Mouse (Mus musculus): ENCODE measurements around the gene Gpr55. TPM values are rescaled to one million over a fixed set of nuclear protein-coding genes. Genes with fewer than 3 reads are reported as not detected.
A peak's percentile ranks its signal among the peaks of the same experiment; 100 is the strongest.

The Gpr55 gene
- polyA plus RNA-seq, 1 experiment from 2014 or later: 0.05 TPM

GRCm38 (mm10) chr1:85981738-85982357, 21.0 kb upstream of the Gpr55 start:
- H3K27ac ChIP-seq (replicated peaks): no peak overlapping the region
- ATAC-seq (ENCODE audit: low FRiP score, low read depth): no peak
- no peaks in the 10 kb centered on the region for H3K9me3 ChIP-seq
- no peaks in the 10 kb centered on the region for H3K36me3 ChIP-seq
- no peak overlapping the region for H3K4me3 ChIP-seq
- no peak overlapping the region for H3K4me2 ChIP-seq (replicated peaks)
- H3K9ac ChIP-seq (replicated peaks): no peak overlapping the region
- no peaks in the 10 kb centered on the region for H3K27me3 ChIP-seq
- H3K4me1 ChIP-seq: no peaks in the 10 kb centered on the region
- 85% methylated on average over 7 of the region's 7 CpGs for WGBS

GRCm38 (mm10) chr1:85977709-85978108, 16.9 kb upstream of the Gpr55 start:
- Histone ChIP-seq H3K36me3 (no peaks in the 10 kb centered on the region), H3K27me3 (no peaks in the 10 kb centered on the region), H3K27ac (replicated peaks) (no peak overlapping the region), H3K9ac (replicated peaks) (no peak overlapping the region), H3K4me1 (no peaks in the 10 kb centered on the region), H3K9me3 (no peaks in the 10 kb centered on the region), H3K4me2 (replicated peaks) (no peak overlapping the region), H3K4me3 (no peak overlapping the region)
- WGBS: 80% methylated on average over 3 of the region's 3 CpGs
- no peak for ATAC-seq (ENCODE audit: low FRiP score, low read depth)

- Histone ChIP-seq H3K4me2 (replicated peaks) (no peak overlapping the region), H3K27ac (replicated peaks) (no peak overlapping the region), H3K4me3 (no peak overlapping the region), H3K27me3 (no peaks in the 10 kb centered on the region), H3K36me3 (no peaks in the 10 kb centered on the region), H3K9ac (replicated peaks) (no peak overlapping the region), H3K4me1 (no peaks in the 10 kb centered on the region), H3K9me3 (no peaks in the 10 kb centered on the region)
- WGBS: 84% methylated on average over 2 of the region's 2 CpGs
- ATAC-seq (ENCODE audit: low FRiP score, low read depth): no peak
These were observed 12.7 kb upstream of the Gpr55 start for GRCm38 (mm10) chr1:85973468-85973877.

- Histone ChIP-seq H3K36me3 (no peaks in the 10 kb centered on the region), H3K4me3 (no peak overlapping the region), H3K27me3 (no peaks in the 10 kb centered on the region), H3K4me1 (no peaks in the 10 kb centered on the region), H3K9ac (replicated peaks) (no peak overlapping the region), H3K27ac (replicated peaks) (no peak overlapping the region), H3K4me2 (replicated peaks) (no peak overlapping the region), H3K9me3 (no peaks in the 10 kb centered on the region)
- 71% methylated on average over 3 of the region's 3 CpGs for WGBS
- ATAC-seq (ENCODE audit: low FRiP score, low read depth): no peak
These were observed 11.5 kb upstream of the Gpr55 start for GRCm38 (mm10) chr1:85972341-85972740.

- WGBS: 93% methylated on average over 3 of the region's 3 CpGs
- no peaks in the 10 kb centered on the region for H3K4me1 ChIP-seq
These were observed 10.3 kb upstream of the Gpr55 start for GRCm38 (mm10) chr1:85971070-85971469.

GRCm38 (mm10) chr1:85969519-85969918, 8.7 kb upstream of the Gpr55 start:
- H3K4me1 ChIP-seq: no peaks in the 10 kb centered on the region
- WGBS: 78% methylated on average over 1 of the region's 1 CpGs
- no peak overlapping the region for H3K27ac ChIP-seq (replicated peaks)
- no peak for ATAC-seq (ENCODE audit: low FRiP score, low read depth)
- no peak overlapping the region for H3K4me3 ChIP-seq
- no peak overlapping the region for H3K9ac ChIP-seq (replicated peaks)
- H3K9me3 ChIP-seq: no peaks in the 10 kb centered on the region
- H3K36me3 ChIP-seq: no peaks in the 10 kb centered on the region
- H3K27me3 ChIP-seq: no peaks in the 10 kb centered on the region
- H3K4me2 ChIP-seq (replicated peaks): no peak overlapping the region

More at GRCm38 (mm10) chr1:85971070-85971469, 10.3 kb upstream of the Gpr55 start:
- no peak overlapping the region for H3K9ac ChIP-seq (replicated peaks)
- H3K4me3 ChIP-seq: no peak overlapping the region
- no peak overlapping the region for H3K4me2 ChIP-seq (replicated peaks)
- no peak overlapping the region for H3K27ac ChIP-seq (replicated peaks)
- no peaks in the 10 kb centered on the region for H3K27me3 ChIP-seq
- no peaks in the 10 kb centered on the region for H3K9me3 ChIP-seq
- ATAC-seq (ENCODE audit: low FRiP score, low read depth): no peak
- no peaks in the 10 kb centered on the region for H3K36me3 ChIP-seq

GRCm38 (mm10) chr1:85969081-85969480, 8.3 kb upstream of the Gpr55 start:
- no peak for ATAC-seq (ENCODE audit: low FRiP score, low read depth)
- no peaks in the 10 kb centered on the region for H3K36me3 ChIP-seq
- no peak overlapping the region for H3K4me2 ChIP-seq (replicated peaks)
- no peak overlapping the region for H3K4me3 ChIP-seq
- H3K9ac ChIP-seq (replicated peaks): no peak overlapping the region
- H3K9me3 ChIP-seq: no peaks in the 10 kb centered on the region
- no peaks in the 10 kb centered on the region for H3K4me1 ChIP-seq
- no peaks in the 10 kb centered on the region for H3K27me3 ChIP-seq
- 89% methylated on average over 1 of the region's 1 CpGs for WGBS
- H3K27ac ChIP-seq (replicated peaks): no peak overlapping the region

GRCm38 (mm10) chr1:85965856-85966255, 5.0 kb upstream of the Gpr55 start:
- Histone ChIP-seq H3K27ac (replicated peaks) (no peak overlapping the region), H3K4me1 (no peaks in the 10 kb centered on the region), H3K36me3 (no peaks in the 10 kb centered on the region), H3K27me3 (no peaks in the 10 kb centered on the region), H3K9me3 (no peaks in the 10 kb centered on the region), H3K4me3 (no peak overlapping the region), H3K9ac (replicated peaks) (no peak overlapping the region), H3K4me2 (replicated peaks) (no peak overlapping the region)
- 0 out of 2 replicates have a peak, but pooled peaks have one; percentile 16 for ATAC-seq (ENCODE audit: low FRiP score, low read depth)
- WGBS: 82% methylated on average over 3 of the region's 3 CpGs

GRCm38 (mm10) chr1:85962081-85962480, 1.3 kb upstream of the Gpr55 start:
- WGBS: 84% methylated on average over 3 of the region's 3 CpGs
- no peak for ATAC-seq (ENCODE audit: low FRiP score, low read depth)
- Histone ChIP-seq H3K9ac (replicated peaks) (no peak overlapping the region), H3K27ac (replicated peaks) (no peak overlapping the region), H3K4me1 (no peaks in the 10 kb centered on the region; the same call in 1 of the 2 replicates), H3K27me3 (no peaks in the 10 kb centered on the region), H3K9me3 (no peaks in the 10 kb centered on the region), H3K36me3 (no peaks in the 10 kb centered on the region), H3K4me3 (no peak overlapping the region), H3K4me2 (replicated peaks) (no peak overlapping the region)

GRCm38 (mm10) chr1:85959889-85960276, 924 bp downstream of the Gpr55 start:
- Histone ChIP-seq H3K4me1 (no peaks in the 10 kb centered on the region; the same call in 1 of the 2 replicates), H3K27me3 (no peaks in the 10 kb centered on the region), H3K4me2 (replicated peaks) (no peak overlapping the region), H3K9me3 (no peaks in the 10 kb centered on the region), H3K27ac (replicated peaks) (no peak overlapping the region), H3K4me3 (no peak overlapping the region), H3K36me3 (no peaks in the 10 kb centered on the region), H3K9ac (replicated peaks) (no peak overlapping the region)
- no peak for ATAC-seq (ENCODE audit: low FRiP score, low read depth)
- 75% methylated on average over 2 of the region's 2 CpGs for WGBS

- H3K27ac ChIP-seq (replicated peaks): no peak overlapping the region
- no peaks in the 10 kb centered on the region; the same call in 1 of the 2 replicates for H3K4me1 ChIP-seq
- H3K9ac ChIP-seq (replicated peaks): no peak overlapping the region
- ATAC-seq (ENCODE audit: low FRiP score, low read depth): no peak
- no peak overlapping the region for H3K4me2 ChIP-seq (replicated peaks)
- H3K36me3 ChIP-seq: no peaks in the 10 kb centered on the region
- WGBS: 70% methylated on average over 6 of the region's 6 CpGs
- no peak overlapping the region for H3K4me3 ChIP-seq
- H3K9me3 ChIP-seq: no peaks in the 10 kb centered on the region
- H3K27me3 ChIP-seq: no peaks in the 10 kb centered on the region
These were observed 1.5 kb downstream of the Gpr55 start for GRCm38 (mm10) chr1:85959129-85959888.

- no peak for ATAC-seq (ENCODE audit: low FRiP score, low read depth)
- Histone ChIP-seq H3K9ac (replicated peaks) (no peak overlapping the region), H3K4me3 (no peak overlapping the region), H3K9me3 (no peaks in the 10 kb centered on the region), H3K27ac (replicated peaks) (no peak overlapping the region), H3K27me3 (no peaks in the 10 kb centered on the region), H3K4me2 (replicated peaks) (no peak overlapping the region), H3K36me3 (no peaks in the 10 kb centered on the region), H3K4me1 (no peaks in the 10 kb centered on the region; the same call in 1 of the 2 replicates)
- 52% methylated on average over 9 of the region's 9 CpGs for WGBS
These were observed 2.7 kb downstream of the Gpr55 start for GRCm38 (mm10) chr1:85957942-85958619.

All from midbrain, embryonic 12.5 days (tissue).